Mouse (Mus musculus) liver, embryonic 14.5 days (tissue): ENCODE results near the gene 9130213A22Rik. TPM values are rescaled to one million over a fixed set of nuclear protein-coding genes. Genes with fewer than 3 reads are reported as not detected.
"Not testable (repeated sequence)": the region's sequence is repeated elsewhere in the genome, so short reads cannot be mapped to it uniquely, and the experiment has no call there.

Experiments used
- ATAC-seq: fragments of 200-750 bp; cut with Nextera tagmentation; 2 replicates; pipeline ENCODE4 v1.8.0; 2017; ENCODE audit warnings: moderate number of reproducible peaks, mild to moderate bottlenecking, moderate library complexity; ENCODE audit not compliant: insufficient read depth
- DNase-seq, 3 experiments: peaks; one replicate each; pipeline ENCODE4 v3.0.0-alpha.2; 2012 to 2013; ENCODE audit warnings: low read depth in 3 of 3, low spot score in 3 of 3
- H3K27ac ChIP-seq: fragments of 300-500 bp; sonication (generic); 2 replicates; pipeline ENCODE4 v1.5.1; 2014; ENCODE audit warnings: moderate library complexity, mild to moderate bottlenecking, control low read depth, inconsistent platforms
- H3K27me3 ChIP-seq: fragments of 300-500 bp; sonication (generic); 2 replicates; pipeline ENCODE4 v1.6.1; 2014; ENCODE audit warnings: mild to moderate bottlenecking, low read length, moderate library complexity; ENCODE audit not compliant: control insufficient read depth, insufficient read depth
- H3K36me3 ChIP-seq: fragments of 300-500 bp; sonication (generic); replicated peaks from 2 replicates; pipeline ENCODE4 v1.6.1; 2014; ENCODE audit warnings: low read depth; ENCODE audit not compliant: control insufficient read depth, insufficient read depth
- H3K4me1 ChIP-seq, 2 experiments: fragments of 200-500 bp in 1 of 2; fragments of 300-500 bp in 1 of 2; sonication (generic) in 1 of 2; replicated peaks; 2 replicates each; pipeline ENCODE4 v1.6.1; 2012 to 2014; ENCODE audit warnings: antibody characterized with exemption in 1 of 2, inconsistent platforms in 1 of 2, low read length in 1 of 2; ENCODE audit not compliant: control insufficient read depth in 2 of 2, insufficient read depth in 2 of 2
- H3K4me2 ChIP-seq: fragments of 300-500 bp; sonication (generic); 2 replicates; pipeline ENCODE4 v1.6.1; 2014; ENCODE audit warnings: low read depth, mild to moderate bottlenecking, control low read depth, moderate library complexity
- H3K4me3 ChIP-seq, 2 experiments: fragments of 200-500 bp in 1 of 2; fragments of 300-500 bp in 1 of 2; sonication (generic) in 1 of 2; 2 replicates each; pipeline ENCODE4 v1.5.1; 2012 to 2014; ENCODE audit warnings: low read depth in 2 of 2, low read length in 2 of 2, mild to moderate bottlenecking in 2 of 2, control low read depth in 1 of 2, inconsistent platforms in 1 of 2, moderate library complexity in 1 of 2; ENCODE audit not compliant: insufficient read depth in 1 of 2
- H3K9ac ChIP-seq: fragments of 300-500 bp; sonication (generic); replicated peaks from 2 replicates; pipeline ENCODE4 v1.6.1; 2014; ENCODE audit warnings: mild to moderate bottlenecking, control low read depth, moderate library complexity
- H3K9me3 ChIP-seq: fragments of 300-500 bp; sonication (generic); 2 replicates; pipeline ENCODE4 v1.6.1; 2016; ENCODE audit warnings: low read length, mixed read lengths; ENCODE audit not compliant: control insufficient read depth
- CTCF ChIP-seq: IDR thresholded peaks from 2 replicates; pipeline ENCODE4 v1.5.1; 2016; ENCODE audit warnings: antibody characterized with exemption, low read depth, control low read depth
- EP300 ChIP-seq: IDR thresholded peaks from 2 replicates; pipeline ENCODE4 v1.6.1; 2016; ENCODE audit warnings: antibody characterized with exemption, low read depth
- WGBS: fragments of 180-500 bp; shearing (Covaris S2); extraction: QIAGEN DNeasy Blood & Tissue Kit; methylation state at CpG from one replicate; pipeline ENCODE4 v1.1.7; 2014; ENCODE audit not compliant: insufficient replicate concordance; 5-methylcytosine and 5-hydroxymethylcytosine counted together
- polyA plus RNA-seq, 2 experiments: library from polyadenylated mRNA; depleted of rRNA in 1 of 2; stranded (reverse) in 1 of 2; unstranded in 1 of 2; fragments of >200 nt; fragmentation: Nextera tagmentation in 1 of 2; extraction: Ambion mirVana in 1 of 2; gene quantifications; 2 replicates each; pipeline versions ENCODE4 v1.2.1 to v1.2.3; 2012 to 2014

Gene 9130213A22Rik
- polyA plus RNA-seq, 2 experiments = 0.08 TPM; not detected in 1

DNA sequence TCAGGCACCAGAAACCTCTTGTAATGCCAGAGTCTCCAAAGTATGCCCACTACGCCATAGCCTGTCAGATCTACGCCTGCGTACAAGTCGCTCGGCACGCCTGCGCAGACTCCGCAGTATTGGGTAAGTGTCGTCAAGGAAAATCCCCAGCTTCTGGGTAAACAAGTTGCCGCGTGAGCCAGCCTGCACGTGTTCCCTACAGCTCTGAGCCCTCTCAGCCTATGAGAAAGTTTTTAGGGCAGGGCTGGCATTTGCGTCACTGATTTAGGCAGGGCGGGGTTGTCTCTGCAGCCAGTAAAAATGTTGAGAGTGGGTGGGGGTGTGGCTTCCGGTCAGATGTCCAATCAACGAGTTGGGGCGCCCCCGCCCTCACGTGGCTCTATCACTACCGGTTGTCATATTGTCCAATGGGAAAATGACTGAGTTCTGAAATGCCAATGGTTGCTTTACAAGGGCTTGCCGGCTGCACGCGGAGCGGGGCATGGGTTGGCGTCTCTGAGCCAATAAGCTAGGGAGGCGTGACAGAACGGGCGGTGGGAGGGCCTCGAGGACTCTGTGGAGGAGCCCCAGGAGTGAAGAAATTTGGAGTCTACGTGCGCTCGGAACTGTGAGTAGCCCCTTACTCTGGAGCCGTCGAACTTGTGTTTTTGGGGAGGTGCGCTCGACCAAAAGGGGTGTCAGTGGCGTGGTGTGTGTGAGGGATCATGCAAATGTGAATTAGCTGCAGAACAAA is 27.5 kb downstream of the 9130213A22Rik start, which contains the start of gene Per1:
Gene Per1 (plus strand): TSS at position 521 of the 733 bp plus-strand sequence.
- Histone ChIP-seq H3K9me3 (no peaks in the 10 kb centered on the region), H3K36me3 (peaks cover 6% of the 10 kb centered on the region), H3K4me2 (peak within 1 kb of the TSS; percentile 93), H3K9ac (peak within 1 kb of the TSS; percentile 72), H3K4me3 (peak within 1 kb of the TSS; percentile 64 to 72), H3K27me3 (no peaks in the 10 kb centered on the region), H3K27ac (peak within 1 kb of the TSS; percentile 88), H3K4me1 (peaks cover 40 to 44% of the 10 kb centered on the region in 2 experiments)
- DNase-seq = peak; percentile 99
- TF ChIP-seq EP300 (peak; percentile 42; the same call in 1 of the 2 replicates), CTCF (no peak)
- under 1% methylated on average over 37 of the region's 37 CpGs for WGBS
- peak; percentile 85 for ATAC-seq

DNA sequence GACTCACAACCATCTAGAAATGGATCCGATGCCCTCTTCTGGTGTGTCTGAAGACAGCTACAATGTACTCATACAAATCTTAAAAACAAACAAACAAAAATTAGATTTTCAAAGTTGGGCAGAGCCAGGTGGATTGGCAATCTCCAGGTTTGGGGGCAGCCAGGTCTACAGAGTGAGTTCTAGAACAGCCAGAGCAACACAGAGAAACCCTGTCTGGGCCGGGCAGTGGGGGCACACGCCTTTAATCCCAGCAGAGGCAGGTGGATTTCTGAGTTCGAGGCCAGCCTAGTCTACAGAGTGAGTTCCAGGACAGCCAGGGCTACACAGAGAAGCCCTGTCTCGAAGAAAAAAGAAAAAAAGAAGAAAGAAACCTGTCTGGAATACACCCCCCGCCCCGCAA is 28.5 kb downstream of the 9130213A22Rik start:
- DNase-seq, H3K9ac ChIP-seq, H3K9me3 ChIP-seq, H3K27me3 ChIP-seq, H3K27ac ChIP-seq, H3K4me2 ChIP-seq, H3K4me3 ChIP-seq, ATAC-seq: not testable (repeated sequence)
- peaks cover 10% of the 10 kb centered on the region for H3K36me3 ChIP-seq
- H3K4me1 ChIP-seq = peaks cover 44% of the 10 kb centered on the region in 2 experiments
- WGBS = 78% methylated on average over 7 of the region's 7 CpGs

DNA sequence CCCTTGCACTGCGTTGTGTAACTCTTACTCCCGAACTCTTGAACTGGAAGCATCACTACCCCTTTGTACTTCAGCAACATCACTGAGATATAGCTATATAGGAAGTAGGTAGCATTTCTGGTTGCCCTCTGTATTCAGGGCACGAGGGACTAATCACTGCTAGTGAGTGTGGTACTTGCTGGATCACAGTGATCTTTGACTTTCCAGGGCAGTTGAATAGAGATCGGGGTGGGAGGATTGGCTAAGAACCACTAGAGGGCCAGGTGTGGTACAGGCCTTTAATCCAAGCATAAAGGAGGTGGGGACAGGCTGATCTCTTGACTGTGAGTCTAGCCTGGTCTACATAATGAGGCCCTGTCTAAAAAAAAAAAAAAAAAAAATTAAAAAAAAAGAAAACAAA is 29.5 kb downstream of the 9130213A22Rik start:
- no peak overlapping the region for H3K4me2 ChIP-seq
- H3K36me3 ChIP-seq = peaks cover 10% of the 10 kb centered on the region
- no peak for ATAC-seq
- WGBS = 76% methylated on average over 4 of the region's 4 CpGs
- TF ChIP-seq CTCF = no peak
- no peak for TF ChIP-seq EP300
- H3K27me3 ChIP-seq = no peaks in the 10 kb centered on the region
- H3K4me3 ChIP-seq = no peak overlapping the region
- H3K27ac ChIP-seq = no peak overlapping the region
- H3K4me1 ChIP-seq = peaks cover 37 to 38% of the 10 kb centered on the region in 2 experiments
- DNase-seq = no peak
- H3K9me3 ChIP-seq = no peaks in the 10 kb centered on the region
- H3K9ac ChIP-seq = no peak overlapping the region

DNA sequence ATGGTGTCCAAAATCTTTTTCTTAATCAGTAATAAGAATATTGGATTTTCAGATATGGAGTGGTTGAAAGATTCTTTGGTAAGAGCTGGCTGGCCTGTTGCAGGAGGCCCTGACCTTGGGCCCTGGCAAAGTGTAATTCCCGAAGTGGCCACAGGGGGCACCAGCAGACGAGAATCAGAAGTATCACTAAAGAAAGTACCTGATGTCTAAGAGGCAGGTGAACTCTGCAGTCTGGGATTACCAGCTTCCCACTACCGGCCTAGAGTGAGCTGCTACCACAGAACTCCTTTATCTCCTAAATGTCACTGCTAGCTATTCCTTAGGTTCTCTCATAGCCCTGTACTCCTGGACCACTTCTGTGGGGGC is 30.0 kb downstream of the 9130213A22Rik start:
- peaks cover 31 to 35% of the 10 kb centered on the region in 2 experiments for H3K4me1 ChIP-seq
- no peak overlapping the region for H3K9ac ChIP-seq
- no peak for ATAC-seq
- H3K27me3 ChIP-seq = no peaks in the 10 kb centered on the region
- H3K4me3 ChIP-seq = no peak overlapping the region
- peak in 2 of 3 experiments; percentile 68 to 72 for DNase-seq
- WGBS = 3% methylated on average over 3 of the region's 3 CpGs
- H3K4me2 ChIP-seq = no peak overlapping the region
- no peak overlapping the region for H3K27ac ChIP-seq
- TF ChIP-seq CTCF (peak; percentile 93), EP300 (no peak)
- H3K9me3 ChIP-seq = no peaks in the 10 kb centered on the region
- H3K36me3 ChIP-seq = peaks cover 10% of the 10 kb centered on the region

DNA sequence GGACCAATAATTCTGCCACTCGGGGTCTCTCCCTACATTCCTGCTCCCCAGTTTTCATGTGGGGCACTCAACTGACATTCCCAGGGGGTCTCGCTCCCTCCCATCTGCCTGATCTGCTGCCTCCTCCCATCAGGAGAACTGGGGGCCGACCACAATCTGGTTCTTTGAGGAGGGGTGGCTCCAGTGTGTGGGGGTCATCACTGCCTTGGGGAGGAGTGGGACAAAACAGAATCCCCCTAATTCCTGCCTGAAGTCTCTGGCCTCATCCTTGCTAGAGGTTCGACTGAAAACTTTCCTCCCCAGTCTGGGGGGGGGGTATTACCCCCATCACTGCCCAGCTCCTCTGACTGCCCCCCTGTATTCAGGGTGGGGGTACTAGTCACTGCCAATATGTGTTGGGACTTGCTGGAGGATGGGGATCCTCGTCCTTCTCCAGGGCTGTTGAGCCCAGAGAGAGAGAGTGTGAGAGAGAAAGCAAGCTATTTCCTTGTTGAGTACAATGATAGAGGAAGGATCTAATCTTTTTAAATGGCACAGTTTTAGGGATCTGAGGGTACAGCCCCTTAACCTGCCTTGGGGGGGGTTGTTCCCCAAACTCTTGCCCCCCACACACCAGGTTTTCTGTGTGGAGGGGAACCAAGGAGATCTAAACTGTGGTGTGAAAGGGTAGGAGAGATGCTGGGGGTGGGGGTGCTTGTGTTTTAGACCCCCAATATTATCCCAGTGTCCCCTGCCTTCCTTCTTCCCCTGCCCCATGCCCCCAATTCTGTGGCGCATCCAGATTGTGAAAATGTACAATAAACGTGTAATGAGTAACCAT is 30.6 kb downstream of the 9130213A22Rik start:
- Histone ChIP-seq H3K4me1 (peaks cover 27 to 31% of the 10 kb centered on the region in 2 experiments), H3K9ac (no peak overlapping the region), H3K9me3 (no peaks in the 10 kb centered on the region), H3K27me3 (no peaks in the 10 kb centered on the region), H3K27ac (no peak overlapping the region), H3K4me2 (no peak overlapping the region), H3K4me3 (no peak overlapping the region), H3K36me3 (peaks cover 10% of the 10 kb centered on the region)
- WGBS = 53% methylated on average over 7 of the region's 7 CpGs
- DNase-seq = no peak
- TF ChIP-seq CTCF = no peak
- TF ChIP-seq EP300 = no peak
- no peak for ATAC-seq
